Mouse (Mus musculus): ENCODE results near the gene Chst11. TPM values are rescaled to one million over a fixed set of nuclear protein-coding genes. Genes with fewer than 3 reads are reported as not detected.

Chst11 gene
- polyA plus RNA-seq, 1 experiment: not detected

GRCm38 (mm10) chr10:83088826-83089225 lies 103.5 kb downstream of the Chst11 start:
- no peak for TF ChIP-seq POLR2A (IDR thresholded peaks at IDR 0.05; ENCODE audit: insufficient read depth, low read depth, low read length)
- TF ChIP-seq CTCF (IDR thresholded peaks at IDR 0.05; ENCODE audit: insufficient read depth, low read depth, low read length): no peak
- WGBS: 72% methylated on average over 2 of the region's 2 CpGs
- H3K4me1 ChIP-seq (ENCODE audit: control insufficient read depth, insufficient read depth, low read length): peaks cover 22% of the 10 kb centered on the region
- no peak overlapping the region for H3K4me3 ChIP-seq (ENCODE audit: insufficient read depth, low read depth, low read length)
- no peak overlapping the region for H3K27ac ChIP-seq (ENCODE audit: insufficient read depth, low read depth, low read length)

GRCm38 (mm10) chr10:83090185-83090584 lies 104.9 kb downstream of the Chst11 start:
- TF ChIP-seq POLR2A (IDR thresholded peaks at IDR 0.05; ENCODE audit: insufficient read depth, low read depth, low read length): no peak
- TF ChIP-seq CTCF (IDR thresholded peaks at IDR 0.05; ENCODE audit: insufficient read depth, low read depth, low read length): no peak
- peaks cover 30% of the 10 kb centered on the region for H3K4me1 ChIP-seq (ENCODE audit: control insufficient read depth, insufficient read depth, low read length)
- no peak overlapping the region for H3K4me3 ChIP-seq (ENCODE audit: insufficient read depth, low read depth, low read length)
- H3K27ac ChIP-seq (ENCODE audit: insufficient read depth, low read depth, low read length): no peak overlapping the region
- 80% methylated on average over 8 of the region's 8 CpGs for WGBS

- peak overlapping the region; percentile 56 for H3K27ac ChIP-seq (ENCODE audit: insufficient read depth, low read depth, low read length)
- H3K4me1 ChIP-seq (ENCODE audit: control insufficient read depth, insufficient read depth, low read length): peaks cover 51% of the 10 kb centered on the region
- H3K4me3 ChIP-seq (ENCODE audit: insufficient read depth, low read depth, low read length): no peak overlapping the region
- WGBS: 85% methylated on average over 6 of the region's 6 CpGs
- TF ChIP-seq CTCF (IDR thresholded peaks at IDR 0.05; ENCODE audit: insufficient read depth, low read depth, low read length) (no peak), POLR2A (IDR thresholded peaks at IDR 0.05; ENCODE audit: insufficient read depth, low read depth, low read length) (no peak)
Measured at GRCm38 (mm10) chr10:83093705-83094104, 108.4 kb downstream of the Chst11 start.

- H3K4me3 ChIP-seq (ENCODE audit: insufficient read depth, low read depth, low read length): no peak overlapping the region
- TF ChIP-seq CTCF (IDR thresholded peaks at IDR 0.05; ENCODE audit: insufficient read depth, low read depth, low read length) (no peak), POLR2A (IDR thresholded peaks at IDR 0.05; ENCODE audit: insufficient read depth, low read depth, low read length) (no peak)
- WGBS: 37% methylated on average over 10 of the region's 10 CpGs
- H3K27ac ChIP-seq (ENCODE audit: insufficient read depth, low read depth, low read length): peak overlapping the region; percentile 56
- H3K4me1 ChIP-seq (ENCODE audit: control insufficient read depth, insufficient read depth, low read length): peaks cover 54% of the 10 kb centered on the region
Measured at GRCm38 (mm10) chr10:83094248-83094647, 109.0 kb downstream of the Chst11 start.

- Histone ChIP-seq H3K27ac (ENCODE audit: insufficient read depth, low read depth, low read length) (peak overlapping the region; percentile 66), H3K4me3 (ENCODE audit: insufficient read depth, low read depth, low read length) (no peak overlapping the region), H3K4me1 (ENCODE audit: control insufficient read depth, insufficient read depth, low read length) (peaks cover 55% of the 10 kb centered on the region)
- 34% methylated on average over 16 of the region's 16 CpGs for WGBS
- TF ChIP-seq CTCF (IDR thresholded peaks at IDR 0.05; ENCODE audit: insufficient read depth, low read depth, low read length) (no peak), POLR2A (IDR thresholded peaks at IDR 0.05; ENCODE audit: insufficient read depth, low read depth, low read length) (no peak)
Measured at GRCm38 (mm10) chr10:83094821-83095725, 109.8 kb downstream of the Chst11 start.

GRCm38 (mm10) chr10:83096257-83096656 lies 111.0 kb downstream of the Chst11 start:
- H3K27ac ChIP-seq (ENCODE audit: insufficient read depth, low read depth, low read length): peak overlapping the region; percentile 41
- TF ChIP-seq CTCF (IDR thresholded peaks at IDR 0.05; ENCODE audit: insufficient read depth, low read depth, low read length) (no peak), POLR2A (IDR thresholded peaks at IDR 0.05; ENCODE audit: insufficient read depth, low read depth, low read length) (no peak)
- no peak overlapping the region for H3K4me3 ChIP-seq (ENCODE audit: insufficient read depth, low read depth, low read length)
- peaks cover 56% of the 10 kb centered on the region for H3K4me1 ChIP-seq (ENCODE audit: control insufficient read depth, insufficient read depth, low read length)
- 95% methylated on average over 6 of the region's 6 CpGs for WGBS

- H3K4me3 ChIP-seq (ENCODE audit: insufficient read depth, low read depth, low read length): no peak overlapping the region
- no peak overlapping the region for H3K27ac ChIP-seq (ENCODE audit: insufficient read depth, low read depth, low read length)
- WGBS: 75% methylated on average over 10 of the region's 10 CpGs
- peaks cover 49% of the 10 kb centered on the region for H3K4me1 ChIP-seq (ENCODE audit: control insufficient read depth, insufficient read depth, low read length)
- TF ChIP-seq POLR2A (IDR thresholded peaks at IDR 0.05; ENCODE audit: insufficient read depth, low read depth, low read length) (no peak), CTCF (IDR thresholded peaks at IDR 0.05; ENCODE audit: insufficient read depth, low read depth, low read length) (no peak)
Measured at GRCm38 (mm10) chr10:83098940-83099339, 113.6 kb downstream of the Chst11 start.

- H3K4me3 ChIP-seq (ENCODE audit: insufficient read depth, low read depth, low read length): no peak overlapping the region
- 91% methylated on average over 3 of the region's 3 CpGs for WGBS
- H3K4me1 ChIP-seq (ENCODE audit: control insufficient read depth, insufficient read depth, low read length): peaks cover 47% of the 10 kb centered on the region
- no peak for TF ChIP-seq CTCF (IDR thresholded peaks at IDR 0.05; ENCODE audit: insufficient read depth, low read depth, low read length)
- TF ChIP-seq POLR2A (IDR thresholded peaks at IDR 0.05; ENCODE audit: insufficient read depth, low read depth, low read length): no peak
- H3K27ac ChIP-seq (ENCODE audit: insufficient read depth, low read depth, low read length): no peak overlapping the region
Measured at GRCm38 (mm10) chr10:83099669-83100068, 114.4 kb downstream of the Chst11 start.

- peaks cover 48% of the 10 kb centered on the region for H3K4me1 ChIP-seq (ENCODE audit: control insufficient read depth, insufficient read depth, low read length)
- H3K4me3 ChIP-seq (ENCODE audit: insufficient read depth, low read depth, low read length): no peak overlapping the region
- WGBS: 73% methylated on average over 8 of the region's 8 CpGs
- TF ChIP-seq POLR2A (IDR thresholded peaks at IDR 0.05; ENCODE audit: insufficient read depth, low read depth, low read length) (no peak), CTCF (IDR thresholded peaks at IDR 0.05; ENCODE audit: insufficient read depth, low read depth, low read length) (no peak)
- H3K27ac ChIP-seq (ENCODE audit: insufficient read depth, low read depth, low read length): no peak overlapping the region
Measured at GRCm38 (mm10) chr10:83100890-83101289, 115.6 kb downstream of the Chst11 start.
